In the genomic region with DNA sequence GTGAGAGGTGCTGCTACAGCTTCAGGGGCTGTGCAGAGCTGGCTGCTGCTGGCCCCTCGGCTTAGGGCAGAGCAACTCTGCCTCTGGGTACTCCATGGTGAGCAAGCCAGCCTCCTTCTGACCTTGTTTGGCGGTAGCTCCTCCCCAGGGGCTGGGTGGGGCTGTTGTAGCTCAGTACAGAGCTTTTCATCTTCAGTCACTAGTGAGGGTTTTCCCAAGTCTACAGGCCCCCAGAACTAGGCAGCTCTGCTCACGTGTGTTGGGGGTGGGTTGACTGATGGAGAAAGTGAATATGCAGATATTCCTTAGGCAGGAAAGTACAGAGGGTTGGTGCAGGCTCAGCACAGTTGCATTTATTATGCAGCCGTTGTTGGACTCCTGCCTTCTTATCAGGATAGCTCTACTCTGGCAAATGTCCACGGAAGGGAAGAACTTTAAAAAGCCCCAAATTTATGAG, we compare ENCODE assay signal across 8 mouse cellular contexts.
DNase-seq lines count a peak whose midpoint lies in the region; ATAC-seq and TF ChIP-seq lines count a peak whose summit lies in the region.

No protein-coding gene starts in this region.

- intact Hi-C loops in gastrocnemius, adult 2 months (cut with DNase I), result no loop called here

- peaks cover 13% of the 10 kb centered on the region; the same call in 1 of the 2 replicates for H3K4me1 ChIP-seq in lung, embryonic 16.5 days (replicated peaks; ENCODE audit: control insufficient read depth, insufficient read depth, low read length)
- peaks cover 39% of the 10 kb centered on the region for H3K4me1 ChIP-seq in limb, embryonic 11.5 days (ENCODE audit: control insufficient read depth, insufficient read depth, low read length)
- H3K4me1 ChIP-seq in stomach, postnatal 0 days (replicated peaks; ENCODE audit: control insufficient read depth, insufficient read depth), result peaks cover 3% of the 10 kb centered on the region; the same call in 1 of the 2 replicates

- peak; percentile 63 for ATAC-seq in lung, embryonic 16.5 days (ENCODE audit: low read depth)
- peak; percentile 31; the same call in 1 of the 2 replicates for ATAC-seq in limb, embryonic 11.5 days (ENCODE audit: insufficient number of reproducible peaks, low FRiP score, low TSS enrichment, low read depth)
- ATAC-seq in stomach, postnatal 0 days (ENCODE audit: low FRiP score, low TSS enrichment), result peak; percentile 84

- no peaks in the 10 kb centered on the region for H3K9me3 ChIP-seq in lung, embryonic 16.5 days (ENCODE audit: control insufficient read depth, low read length)
- H3K9me3 ChIP-seq in limb, embryonic 11.5 days (ENCODE audit: control insufficient read depth, low read length), result no peaks in the 10 kb centered on the region
- no peaks in the 10 kb centered on the region for H3K9me3 ChIP-seq in stomach, postnatal 0 days (ENCODE audit: control insufficient read depth, low read length)

- 21% methylated on average over 5 of the region's 5 CpGs for WGBS in lung, embryonic 16.5 days
- WGBS in limb, embryonic 11.5 days, result 24% methylated on average over 5 of the region's 5 CpGs
- 12% methylated on average over 5 of the region's 5 CpGs for WGBS in stomach, postnatal 0 days

- H3K9ac ChIP-seq in lung, embryonic 16.5 days (ENCODE audit: low read length), result no peak overlapping the region
- no peak overlapping the region for H3K9ac ChIP-seq in limb, embryonic 11.5 days (ENCODE audit: low read length)
- no peak overlapping the region for H3K9ac ChIP-seq in stomach, postnatal 0 days (ENCODE audit: low read length)

- no peak for TF ChIP-seq CTCF in gastrocnemius, adult 2 months (IDR thresholded peaks at IDR 0.05)
- TF ChIP-seq CTCF in stomach, postnatal 0 days (IDR thresholded peaks at IDR 0.05; ENCODE audit: low read depth), result no peak

- no peak for DNase-seq in lung, adult 18-20 months
- peak; percentile 85 for DNase-seq in ZHBTc4 (ENCODE audit: low read depth, low spot score)
- DNase-seq in gastrocnemius, adult 2 months, result peak; percentile 78
- DNase-seq in limb, embryonic 11.5 days (ENCODE audit: low spot score), result no peak
- peak; percentile 51 for DNase-seq in stomach, postnatal 0 days (ENCODE audit: low spot score)
- no peak for DNase-seq in urinary bladder, adult 2 months (ENCODE audit: low spot score)
- DNase-seq in frontal cortex, postnatal 10 days (ENCODE audit: low spot score in 2 of 2), result no peak

- H3K27ac ChIP-seq in lung, embryonic 16.5 days (ENCODE audit: low read length), result no peak overlapping the region; the same call in 1 of the 2 replicates
- H3K27ac ChIP-seq in gastrocnemius, adult 2 months, result peak overlapping the region; percentile 72
- H3K27ac ChIP-seq in limb, embryonic 11.5 days (replicated peaks; ENCODE audit: low read depth, low read length), result peak overlapping the region; percentile 60
- H3K27ac ChIP-seq in stomach, postnatal 0 days (replicated peaks), result peak overlapping the region; percentile 67

- H3K36me3 ChIP-seq in lung, embryonic 16.5 days (ENCODE audit: control insufficient read depth, insufficient read depth, low read length), result peaks cover 19% of the 10 kb centered on the region
- H3K36me3 ChIP-seq in limb, embryonic 11.5 days (ENCODE audit: control insufficient read depth, insufficient read depth, low read length), result no peaks in the 10 kb centered on the region
- H3K36me3 ChIP-seq in stomach, postnatal 0 days (ENCODE audit: control insufficient read depth, insufficient read depth, low read length), result 0 out of 2 replicates have a peak, but pooled peaks cover 5% of the 10 kb centered on the region

- no peak for TF ChIP-seq EP300 in stomach, postnatal 0 days (optimal IDR thresholded peaks at IDR 0.05)

- H3K4me2 ChIP-seq in lung, embryonic 16.5 days (ENCODE audit: low read depth, low read length), result no peak overlapping the region
- no peak overlapping the region for H3K4me2 ChIP-seq in limb, embryonic 11.5 days (ENCODE audit: low read depth, severe bottlenecking)
- no peak overlapping the region for H3K4me2 ChIP-seq in stomach, postnatal 0 days (replicated peaks; ENCODE audit: low read depth)

- H3K27me3 ChIP-seq in lung, embryonic 16.5 days (ENCODE audit: control insufficient read depth, insufficient read depth, low read depth, low read length), result no peaks in the 10 kb centered on the region
- no peaks in the 10 kb centered on the region for H3K27me3 ChIP-seq in limb, embryonic 11.5 days (ENCODE audit: control insufficient read depth, insufficient read depth, low read length)
- H3K27me3 ChIP-seq in stomach, postnatal 0 days (ENCODE audit: control insufficient read depth, insufficient read depth, low read length), result no peaks in the 10 kb centered on the region

- H3K4me3 ChIP-seq in lung, embryonic 16.5 days (ENCODE audit: low read length), result no peak overlapping the region
- H3K4me3 ChIP-seq in gastrocnemius, adult 2 months, result no peak overlapping the region
- H3K4me3 ChIP-seq in limb, embryonic 11.5 days (ENCODE audit: low read depth, low read length), result no peak overlapping the region
- no peak overlapping the region for H3K4me3 ChIP-seq in stomach, postnatal 0 days (ENCODE audit: low read depth, low read length)

Comparison
In these comparisons a context has a peak if more than half of its experiments do, and no peak if none do; other contexts are left out.
1. ATAC-seq: peak in every context shown above with its lines; median percentile 84 in stomach, postnatal 0 days; 63 in lung, embryonic 16.5 days; 31 in limb, embryonic 11.5 days.
2. DNase-seq: peak in ZHBTc4 (single experiment), gastrocnemius, adult 2 months (single experiment) and stomach, postnatal 0 days (single experiment); none in lung, adult 18-20 months (0 of 2), limb, embryonic 11.5 days (single experiment), urinary bladder, adult 2 months (single experiment) and frontal cortex, postnatal 10 days (0 of 2).